Mouse (Mus musculus) cerebellum, adult 2 months (tissue): ENCODE data around the gene Cntnap2. TPM values are rescaled to one million over a fixed set of nuclear protein-coding genes. Genes with fewer than 3 reads are reported as not detected.

ENCODE experiments used
- DNase-seq, 2 experiments: peaks; one replicate each; pipeline ENCODE4 v3.0.0; 2021
- H3K27ac ChIP-seq: fragments of 200-500 bp; 2 replicates; pipeline ENCODE4 v1.5.1; 2012; ENCODE audit warnings: low read length, control low read depth, inconsistent platforms; ENCODE audit not compliant: insufficient read depth
- H3K27me3 ChIP-seq: fragments of 200-500 bp; 2 replicates; pipeline ENCODE4 v1.6.1; 2012; ENCODE audit warnings: inconsistent platforms, mild to moderate bottlenecking, low read length, moderate library complexity; ENCODE audit not compliant: control insufficient read depth, insufficient read depth
- H3K4me1 ChIP-seq: fragments of 200-500 bp; 2 replicates; pipeline ENCODE4 v1.6.1; 2011; ENCODE audit warnings: low read length; ENCODE audit not compliant: control insufficient read depth, insufficient read depth
- H3K4me3 ChIP-seq: fragments of 200-500 bp; replicated peaks from 2 replicates; pipeline ENCODE3; 2011; ENCODE audit warnings: mild to moderate bottlenecking, low read depth, low read length, control low read depth; ENCODE audit not compliant: insufficient read depth
- CTCF ChIP-seq: fragments of 200-500 bp; IDR thresholded peaks from 2 replicates; pipeline ENCODE4 v1.5.1; 2011; ENCODE audit warnings: low read depth, mild to moderate bottlenecking, control low read depth, low read length, moderate library complexity, borderline replicate concordance; ENCODE audit not compliant: insufficient read depth
- POLR2A ChIP-seq: fragments of 200-500 bp; IDR thresholded peaks from 2 replicates; pipeline ENCODE4 v1.6.1; 2011; ENCODE audit warnings: low read length, control low read depth, borderline replicate concordance; ENCODE audit not compliant: insufficient read depth
- WGBS: fragments of 180-500 bp; shearing (Covaris S2); methylation state at CpG from one replicate; pipeline ENCODE4 v1.1.7; 2018; 5-methylcytosine and 5-hydroxymethylcytosine counted together
- polyA plus RNA-seq: library from polyadenylated mRNA; depleted of rRNA; stranded (reverse); fragments of >200 nt; gene quantifications from 2 replicates; pipeline ENCODE4 v1.2.3, GENCODE M21; 2012

The Cntnap2 gene
- polyA plus RNA-seq, 1 experiment: 32.4 TPM

DNA sequence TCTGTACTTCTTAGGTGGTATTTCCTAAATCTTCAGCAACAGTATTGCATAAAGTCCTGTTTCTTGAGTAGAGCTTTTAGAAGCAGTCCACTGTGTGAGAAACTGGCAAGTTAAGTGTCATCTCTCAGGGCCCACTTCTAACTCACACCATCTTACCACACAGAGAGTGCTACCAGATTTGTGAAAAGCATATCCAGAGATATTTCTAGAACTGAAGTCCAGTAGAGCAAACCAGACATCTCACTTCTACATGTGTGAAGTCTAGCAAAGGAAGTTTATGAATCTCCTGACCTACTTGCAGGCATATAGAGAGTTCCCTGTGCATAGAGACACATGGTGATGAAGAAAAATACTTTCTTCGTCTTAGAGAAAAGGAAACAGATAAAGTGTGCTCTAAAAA, 500.6 kb downstream of the Cntnap2 start:
- 81% methylated on average over 1 of the region's 1 CpGs for WGBS
- TF ChIP-seq POLR2A: no peak
- DNase-seq: no peak
- Histone ChIP-seq H3K27me3 (no peaks in the 10 kb centered on the region), H3K4me1 (no peaks in the 10 kb centered on the region), H3K4me3 (no peak overlapping the region), H3K27ac (no peak overlapping the region)

DNA sequence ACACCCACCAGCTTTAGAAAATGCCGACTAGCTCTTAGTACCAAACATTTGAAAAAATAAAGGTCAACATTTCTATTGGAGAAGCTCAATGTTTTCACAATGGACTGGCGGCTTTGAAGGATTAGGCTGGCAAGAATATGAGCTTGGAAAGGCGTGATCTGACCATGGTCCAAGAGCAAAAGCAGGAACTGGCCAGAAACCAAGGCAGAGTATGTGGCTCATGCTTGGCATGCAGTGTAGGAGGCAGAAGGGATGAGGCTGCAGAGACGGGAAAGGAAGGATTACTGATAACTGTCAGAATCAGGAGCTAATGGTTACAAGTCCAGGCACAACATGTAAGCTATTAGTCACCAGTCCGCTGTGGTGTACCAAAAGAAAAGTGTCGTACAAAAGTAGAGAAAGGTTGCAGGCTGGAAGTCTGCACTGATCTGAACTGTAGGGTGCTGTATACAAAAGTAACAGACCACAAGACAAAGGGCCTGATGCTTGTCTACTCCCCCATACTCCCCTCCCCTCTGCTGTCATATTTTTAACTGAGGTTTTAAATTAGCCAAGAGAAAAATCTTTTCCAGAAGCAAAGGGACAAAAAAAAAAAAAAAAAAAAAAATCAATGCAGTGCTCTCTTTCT, 525.4 kb downstream of the Cntnap2 start:
- H3K4me3 ChIP-seq: no peak overlapping the region
- WGBS: 5% methylated on average over 6 of the region's 6 CpGs
- TF ChIP-seq POLR2A (no peak), CTCF (no peak)

GRCm38 (mm10) chr6:45589084-45589483, 529.9 kb downstream of the Cntnap2 start:
- DNase-seq: no peak
- Histone ChIP-seq H3K27me3 (no peaks in the 10 kb centered on the region), H3K4me3 (no peak overlapping the region), H3K4me1 (no peaks in the 10 kb centered on the region), H3K27ac (no peak overlapping the region)
- TF ChIP-seq POLR2A: no peak
- TF ChIP-seq CTCF: no peak

More for the DNA sequence above, 525.4 kb downstream of the Cntnap2 start:
- Histone ChIP-seq H3K27ac (no peak overlapping the region), H3K4me1 (no peaks in the 10 kb centered on the region), H3K27me3 (no peaks in the 10 kb centered on the region)
- DNase-seq: peak; percentile 76 to 91

DNA sequence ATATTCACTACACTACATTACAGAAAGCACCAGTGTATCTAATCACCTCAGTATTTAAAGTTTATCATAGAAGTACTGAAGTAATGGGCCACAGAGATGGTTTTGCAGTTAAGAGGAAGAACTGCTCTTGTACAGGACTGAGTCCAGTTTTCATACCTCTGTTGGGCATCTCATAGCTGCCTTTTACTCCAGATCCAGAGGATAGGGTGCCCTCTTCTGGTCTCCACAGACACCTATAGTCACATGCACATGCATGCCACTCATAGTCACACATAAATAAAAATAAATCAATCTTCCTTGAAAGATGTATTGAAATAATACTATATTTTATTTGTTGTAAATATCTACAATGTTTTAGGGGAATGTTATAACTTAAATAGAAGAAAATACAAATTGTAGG, 587.9 kb downstream of the Cntnap2 start:
- no peak overlapping the region for H3K4me3 ChIP-seq
- H3K27ac ChIP-seq: no peak overlapping the region
- TF ChIP-seq CTCF: no peak
- TF ChIP-seq POLR2A: no peak
- peaks cover 3% of the 10 kb centered on the region; the same call in 1 of the 2 replicates for H3K4me1 ChIP-seq
- no peaks in the 10 kb centered on the region for H3K27me3 ChIP-seq
- no peak for DNase-seq

DNA sequence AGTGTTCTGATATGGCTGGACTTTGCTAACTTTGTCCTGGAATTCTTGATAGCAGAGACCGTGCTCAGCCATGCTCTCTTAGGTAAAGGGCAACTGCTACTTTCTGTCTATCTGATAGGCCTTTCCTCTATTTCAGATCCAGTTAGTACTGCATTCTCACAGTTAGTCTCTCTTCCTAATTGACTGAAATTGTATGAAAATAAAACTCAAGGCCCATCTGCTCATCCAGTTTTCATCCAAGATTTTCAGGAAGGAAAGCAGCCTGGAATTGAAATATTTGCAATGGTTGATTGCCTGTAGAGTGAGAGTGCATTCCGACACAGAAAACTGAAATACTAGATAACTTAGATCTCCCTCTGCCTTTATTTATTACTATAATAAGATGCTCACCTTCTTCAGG, 589.3 kb downstream of the Cntnap2 start:
- TF ChIP-seq POLR2A: no peak
- TF ChIP-seq CTCF: no peak
- no peak overlapping the region for H3K4me3 ChIP-seq
- DNase-seq: peak in 1 of 2 experiments; percentile 10
- WGBS: 43% methylated on average over 2 of the region's 2 CpGs
- no peaks in the 10 kb centered on the region for H3K27me3 ChIP-seq
- peaks cover 3% of the 10 kb centered on the region; the same call in 1 of the 2 replicates for H3K4me1 ChIP-seq
- no peak overlapping the region for H3K27ac ChIP-seq

GRCm38 (mm10) chr6:45700287-45700686, 641.1 kb downstream of the Cntnap2 start:
- Histone ChIP-seq H3K27ac (no peak overlapping the region), H3K4me1 (no peaks in the 10 kb centered on the region), H3K27me3 (no peaks in the 10 kb centered on the region), H3K4me3 (no peak overlapping the region)
- TF ChIP-seq POLR2A: no peak
- TF ChIP-seq CTCF: no peak
- DNase-seq: no peak

- no peak overlapping the region for H3K27ac ChIP-seq
- TF ChIP-seq CTCF: no peak
- TF ChIP-seq POLR2A: no peak
Observed at GRCm38 (mm10) chr6:45791612-45792011, 732.5 kb downstream of the Cntnap2 start.

DNA sequence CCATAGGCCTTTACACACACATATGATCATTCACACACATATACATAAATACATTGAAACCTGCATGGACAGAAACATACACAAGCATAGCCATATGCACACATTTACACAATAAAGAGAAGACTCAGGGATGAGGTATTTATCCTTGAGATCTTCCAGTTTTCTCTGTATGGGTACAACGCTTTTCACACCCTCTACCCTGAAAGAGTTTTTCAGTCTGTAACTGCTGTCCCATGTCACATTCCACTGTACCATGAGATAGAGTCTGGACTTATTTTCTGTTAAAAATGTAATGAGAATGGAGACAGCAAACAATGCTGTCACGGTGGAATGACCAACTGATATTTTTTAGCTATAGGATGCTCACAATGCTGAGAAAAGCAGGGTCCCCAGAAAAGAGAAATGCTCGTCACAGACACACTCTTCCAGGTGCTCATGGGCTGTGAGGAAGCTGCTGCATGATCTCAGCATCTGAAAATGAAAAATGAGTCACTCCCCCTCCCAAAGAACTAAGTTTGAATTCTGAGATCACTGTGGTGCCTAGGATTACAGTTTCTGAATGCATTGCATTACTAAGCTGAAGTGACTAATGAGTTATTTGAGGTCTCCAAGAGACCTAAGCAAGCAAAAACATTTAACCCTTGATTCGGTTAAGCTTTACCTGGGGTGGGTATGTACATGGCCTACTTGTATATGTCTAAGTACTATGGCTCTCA, 782.6 kb downstream of the Cntnap2 start:
- DNase-seq: no peak
- H3K27ac ChIP-seq: no peak overlapping the region
- TF ChIP-seq CTCF (no peak), POLR2A (no peak)
- H3K27me3 ChIP-seq: no peaks in the 10 kb centered on the region
- H3K4me3 ChIP-seq: no peak overlapping the region
- 94% methylated on average over 4 of the region's 4 CpGs for WGBS
- no peaks in the 10 kb centered on the region for H3K4me1 ChIP-seq

More at GRCm38 (mm10) chr6:45791612-45792011, 732.5 kb downstream of the Cntnap2 start:
- Histone ChIP-seq H3K27me3 (no peaks in the 10 kb centered on the region), H3K4me3 (no peak overlapping the region), H3K4me1 (no peaks in the 10 kb centered on the region)
- DNase-seq: no peak
